Mouse (Mus musculus) hindbrain, postnatal 0 days (tissue): ENCODE results near the gene Speg. TPM values are rescaled to one million over a fixed set of nuclear protein-coding genes. Genes with fewer than 3 reads are reported as not detected.

Experiments used
- ATAC-seq: fragments of 200-750 bp; cut with Nextera tagmentation; 2 replicates; pipeline ENCODE4 v1.8.0; 2017; ENCODE audit warnings: mild to moderate bottlenecking, moderate TSS enrichment, moderate library complexity
- DNase-seq: peaks from one replicate; pipeline ENCODE4 v3.0.0-alpha.2; 2015; ENCODE audit warnings: low spot score
- H3K27ac ChIP-seq: fragments of 300-500 bp; sonication (generic); 2 replicates; pipeline ENCODE4 v1.5.1; 2014; ENCODE audit warnings: mild to moderate bottlenecking
- H3K27me3 ChIP-seq: fragments of 300-500 bp; sonication (generic); 2 replicates; pipeline ENCODE4 v1.6.1; 2014; ENCODE audit warnings: low read length, mixed read lengths; ENCODE audit not compliant: insufficient read depth
- H3K36me3 ChIP-seq: fragments of 300-500 bp; sonication (generic); 2 replicates; pipeline ENCODE4 v1.6.1; 2014; ENCODE audit warnings: low read length, mixed read lengths; ENCODE audit not compliant: insufficient read depth
- H3K4me1 ChIP-seq: fragments of 300-500 bp; sonication (generic); 2 replicates; pipeline ENCODE4 v1.6.1; 2014; ENCODE audit warnings: antibody characterized with exemption, low read length, mixed read lengths; ENCODE audit not compliant: insufficient read depth
- H3K4me2 ChIP-seq: fragments of 300-500 bp; sonication (generic); 2 replicates; pipeline ENCODE4 v1.6.1; 2014; ENCODE audit warnings: low read depth, mild to moderate bottlenecking, low read length, moderate library complexity, mixed read lengths
- H3K4me3 ChIP-seq: fragments of 300-500 bp; sonication (generic); 2 replicates; pipeline ENCODE4 v1.5.1; 2014; ENCODE audit warnings: low read length
- H3K9ac ChIP-seq: fragments of 300-500 bp; sonication (generic); replicated peaks from 2 replicates; pipeline ENCODE4 v1.6.1; 2014; ENCODE audit warnings: mild to moderate bottlenecking, low read length, moderate library complexity, mixed read lengths
- H3K9me3 ChIP-seq: fragments of 300-500 bp; sonication (generic); 2 replicates; pipeline ENCODE4 v1.6.1; 2016; ENCODE audit warnings: low read length, mixed read lengths
- CTCF ChIP-seq: IDR thresholded peaks from 2 replicates; pipeline ENCODE4 v1.5.1; 2016; ENCODE audit warnings: antibody characterized with exemption, control low read depth, low read depth
- whole genome bisulfite sequencing: fragments of 180-500 bp; shearing (Covaris S2); extraction: QIAGEN DNeasy Blood & Tissue Kit; methylation state at CpG from one replicate; pipeline ENCODE4 v1.1.7; 2014; 5-methylcytosine and 5-hydroxymethylcytosine counted together
- polyA plus RNA-seq: library from polyadenylated mRNA; unstranded; fragments of >200 nt; fragmentation: Nextera tagmentation; extraction: Ambion mirVana; gene quantifications from 2 replicates; pipeline ENCODE4 v1.2.1, GENCODE M21; 2015
- total RNA-seq: library from RNA; depleted of rRNA; stranded (reverse); fragments of >200 nt; gene quantifications from 2 replicates; pipeline ENCODE4 v1.2.3, GENCODE M21; 2014

The Speg gene
- total and polyA plus RNA-seq, 2 experiments from 2014 or later, result 19.9 to 50.4 TPM

DNA sequence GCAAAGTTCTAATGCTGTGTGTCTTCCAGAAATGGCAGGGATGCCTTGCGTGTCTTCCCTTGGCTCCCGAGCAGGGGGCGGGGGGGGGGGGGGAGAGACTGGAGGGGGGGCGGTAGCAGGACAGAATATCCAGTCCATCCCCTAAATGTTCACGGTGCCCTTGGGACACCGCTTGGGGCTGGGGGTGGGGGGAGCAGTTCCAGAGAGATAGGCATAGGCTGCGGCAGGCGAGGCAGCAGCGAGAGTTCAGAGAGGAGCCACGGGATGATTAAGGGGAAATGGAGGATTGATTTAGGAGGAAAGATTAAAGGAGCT lies 82.6 kb downstream of the Speg start:
- 17% methylated on average over 8 of the region's 10 CpGs for WGBS
- Histone ChIP-seq H3K9ac (no peak overlapping the region), H3K9me3 (no peaks in the 10 kb centered on the region), H3K36me3 (no peaks in the 10 kb centered on the region), H3K27me3 (0 out of 2 replicates have a peak, but pooled peaks cover 4% of the 10 kb centered on the region), H3K4me3 (no peak overlapping the region), H3K4me2 (0 out of 2 replicates have a peak overlapping the region, but pooled peaks have one; percentile 49), H3K4me1 (peaks cover 14% of the 10 kb centered on the region), H3K27ac (no peak overlapping the region)
- 0 out of 2 replicates have a peak, but pooled peaks have one; percentile 2 for ATAC-seq
- no peak for TF ChIP-seq CTCF
- no peak for DNase-seq

DNA sequence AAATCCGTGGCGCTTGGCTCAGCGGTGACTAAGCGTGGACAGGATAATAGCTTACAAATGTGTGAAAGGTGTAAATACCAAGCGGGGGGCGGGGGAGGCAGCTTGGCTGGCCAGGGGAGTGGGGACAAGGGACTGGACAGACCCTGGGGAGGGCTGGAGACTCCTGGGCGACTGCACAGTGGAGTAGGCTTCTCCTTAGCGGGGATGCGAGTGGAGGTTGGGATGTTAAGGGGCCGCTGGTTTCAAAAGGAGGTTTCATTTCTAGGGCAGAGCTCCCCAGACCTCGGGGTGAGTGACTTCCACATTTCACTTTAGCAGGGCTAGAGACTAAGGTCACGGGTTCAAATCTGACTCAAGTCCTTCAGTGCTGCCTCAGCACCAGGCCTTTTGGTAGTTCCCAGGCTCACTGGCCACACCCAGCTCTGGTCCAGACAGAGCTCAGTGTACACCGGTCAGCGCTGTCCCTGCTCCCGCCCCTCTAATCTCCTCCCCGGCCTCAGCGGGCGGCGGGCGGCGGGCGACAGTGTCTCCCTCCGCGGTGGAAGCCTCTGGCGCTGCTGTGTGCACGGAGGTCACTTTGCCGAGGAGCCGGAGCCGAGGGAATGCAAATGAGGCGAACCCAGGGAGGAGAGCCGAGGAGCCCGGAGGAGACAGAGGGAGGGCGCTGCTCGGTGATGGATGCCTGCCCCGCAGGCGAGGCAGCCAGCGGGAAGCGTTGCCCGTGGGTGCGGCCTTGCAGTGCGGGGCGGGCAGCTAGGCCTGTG lies 83.1 kb downstream of the Speg start:
- TF ChIP-seq CTCF, result no peak

DNA sequence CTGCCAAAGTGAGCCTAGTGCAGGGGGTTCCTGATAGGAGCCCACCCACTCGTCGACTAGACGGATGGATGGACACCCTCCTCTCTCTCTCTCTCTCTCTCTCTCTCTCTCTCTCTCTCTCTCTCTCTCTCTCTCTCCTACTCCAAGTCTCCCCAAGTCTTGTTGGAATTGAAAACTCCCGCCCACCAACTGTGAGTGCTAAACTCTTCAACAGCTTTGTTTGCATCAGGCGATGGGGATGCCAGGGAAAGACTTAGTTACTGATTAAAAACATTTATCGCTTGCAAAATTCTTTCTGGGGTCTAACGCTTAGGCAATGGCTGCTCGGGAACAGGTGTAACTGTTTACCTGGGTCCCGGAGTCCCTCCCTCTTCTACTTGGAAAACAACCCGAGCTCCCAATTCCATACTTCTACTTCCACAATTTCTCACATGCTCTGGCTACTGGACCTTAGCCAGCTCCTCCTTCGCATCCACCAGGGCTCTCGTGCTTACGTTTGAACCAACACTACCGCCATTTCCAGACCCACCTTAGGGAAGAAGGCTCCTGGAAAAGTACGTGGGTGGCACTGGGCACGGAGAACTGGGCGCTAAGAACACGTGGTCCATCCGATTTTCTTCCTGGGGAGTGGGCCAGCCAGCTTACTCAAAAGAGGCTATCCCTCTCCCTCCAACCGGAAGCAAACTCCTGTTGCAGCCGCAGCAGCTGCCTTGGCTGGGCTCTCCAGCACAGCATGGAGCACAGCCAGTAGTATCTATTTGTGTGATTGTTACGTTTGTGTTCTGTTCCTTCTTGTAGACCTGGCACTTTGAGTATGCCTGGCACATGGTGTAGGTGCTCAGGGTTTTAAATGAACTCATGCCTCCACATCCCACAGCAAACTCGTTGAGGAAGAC lies 83.9 kb downstream of the Speg start:
- 11% methylated on average over 23 of the region's 23 CpGs for WGBS
- H3K9me3 ChIP-seq, result no peaks in the 10 kb centered on the region
- H3K27ac ChIP-seq, result no peak overlapping the region; the same call in 1 of the 2 replicates
- peak; percentile 61 for DNase-seq
- peak overlapping the region; percentile 20 for H3K4me3 ChIP-seq
- peak overlapping the region; percentile 49 for H3K4me2 ChIP-seq
- 0 out of 2 replicates have a peak overlapping the region, but pooled peaks have one; percentile 38 for H3K9ac ChIP-seq
- no peaks in the 10 kb centered on the region for H3K36me3 ChIP-seq
- no peak for ATAC-seq
- H3K4me1 ChIP-seq, result peaks cover 14% of the 10 kb centered on the region
- 0 out of 2 replicates have a peak, but pooled peaks cover 4% of the 10 kb centered on the region for H3K27me3 ChIP-seq
- TF ChIP-seq CTCF, result no peak

More for the DNA sequence above, 83.1 kb downstream of the Speg start:
- H3K9me3 ChIP-seq, result no peaks in the 10 kb centered on the region
- ATAC-seq, result peak; percentile 48
- peaks cover 14% of the 10 kb centered on the region for H3K4me1 ChIP-seq
- H3K4me2 ChIP-seq, result peak overlapping the region; percentile 49
- 5% methylated on average over 40 of the region's 42 CpGs for WGBS
- H3K27me3 ChIP-seq, result 0 out of 2 replicates have a peak, but pooled peaks cover 4% of the 10 kb centered on the region
- peak overlapping the region; percentile 20 for H3K4me3 ChIP-seq
- H3K27ac ChIP-seq, result no peak overlapping the region; the same call in 1 of the 2 replicates
- no peaks in the 10 kb centered on the region for H3K36me3 ChIP-seq
- peak; percentile 55 for DNase-seq
- H3K9ac ChIP-seq, result 0 out of 2 replicates have a peak overlapping the region, but pooled peaks have one; percentile 38

DNA sequence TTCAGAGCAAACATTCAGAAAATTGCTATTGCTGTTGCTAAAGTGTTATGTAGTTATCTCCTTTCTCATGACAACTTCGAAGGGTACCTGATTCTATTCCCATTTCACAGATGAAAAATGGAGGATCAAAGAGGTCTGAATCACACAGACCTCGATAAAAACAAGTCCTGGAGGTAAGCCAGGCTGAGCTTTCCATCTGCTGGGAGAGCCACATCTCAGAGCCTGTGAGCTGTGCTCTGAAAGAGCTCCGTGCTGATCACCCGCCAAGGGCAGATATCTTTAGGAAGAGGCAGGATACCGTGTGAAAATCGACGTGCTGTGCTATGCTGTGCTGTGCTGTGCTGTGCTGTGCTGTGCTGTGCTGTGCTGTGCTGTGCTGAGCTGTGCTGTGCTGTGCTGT lies 85.2 kb downstream of the Speg start:
- 59% methylated on average over 7 of the region's 7 CpGs for WGBS
- 0 out of 2 replicates have a peak, but pooled peaks cover 4% of the 10 kb centered on the region for H3K27me3 ChIP-seq
- no peak overlapping the region for H3K4me3 ChIP-seq
- H3K9ac ChIP-seq, result no peak overlapping the region
- no peaks in the 10 kb centered on the region for H3K36me3 ChIP-seq
- DNase-seq (no peak), ATAC-seq (no peak)
- H3K27ac ChIP-seq, result no peak overlapping the region
- peaks cover 14% of the 10 kb centered on the region for H3K4me1 ChIP-seq
- TF ChIP-seq CTCF, result no peak
- no peak overlapping the region for H3K4me2 ChIP-seq
- no peaks in the 10 kb centered on the region for H3K9me3 ChIP-seq

DNA sequence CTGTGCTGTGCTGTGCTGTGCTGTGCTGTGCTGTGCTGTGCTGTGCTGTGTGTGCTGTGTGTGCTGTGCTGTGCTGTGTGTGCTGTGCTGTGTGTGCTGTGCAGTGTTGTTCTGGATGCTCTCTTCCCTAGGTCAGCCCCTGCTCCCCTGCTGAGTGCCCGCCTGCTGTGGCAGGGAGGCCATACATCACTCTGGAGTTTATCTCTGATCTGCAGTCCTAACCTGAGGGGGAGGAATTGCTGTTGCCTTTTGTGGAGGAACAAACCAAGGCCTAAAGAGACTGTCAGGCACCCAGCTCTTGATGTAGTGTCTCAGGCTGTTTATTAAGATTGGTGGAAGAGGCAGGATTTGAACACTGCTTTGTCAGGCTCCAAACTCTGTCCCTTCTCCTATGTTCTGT lies 87.5 kb downstream of the Speg start:
- no peaks in the 10 kb centered on the region for H3K36me3 ChIP-seq
- no peak for ATAC-seq
- no peak for TF ChIP-seq CTCF
- no peak overlapping the region for H3K4me3 ChIP-seq
- H3K4me1 ChIP-seq, result peaks cover 11% of the 10 kb centered on the region; the same call in 1 of the 2 replicates
- H3K27ac ChIP-seq, result no peak overlapping the region
- DNase-seq, result no peak
- 47% methylated on average over 1 of the region's 1 CpGs for WGBS
- no peaks in the 10 kb centered on the region for H3K9me3 ChIP-seq
- no peak overlapping the region for H3K9ac ChIP-seq
- 0 out of 2 replicates have a peak, but pooled peaks cover 4% of the 10 kb centered on the region for H3K27me3 ChIP-seq
- H3K4me2 ChIP-seq, result no peak overlapping the region

DNA sequence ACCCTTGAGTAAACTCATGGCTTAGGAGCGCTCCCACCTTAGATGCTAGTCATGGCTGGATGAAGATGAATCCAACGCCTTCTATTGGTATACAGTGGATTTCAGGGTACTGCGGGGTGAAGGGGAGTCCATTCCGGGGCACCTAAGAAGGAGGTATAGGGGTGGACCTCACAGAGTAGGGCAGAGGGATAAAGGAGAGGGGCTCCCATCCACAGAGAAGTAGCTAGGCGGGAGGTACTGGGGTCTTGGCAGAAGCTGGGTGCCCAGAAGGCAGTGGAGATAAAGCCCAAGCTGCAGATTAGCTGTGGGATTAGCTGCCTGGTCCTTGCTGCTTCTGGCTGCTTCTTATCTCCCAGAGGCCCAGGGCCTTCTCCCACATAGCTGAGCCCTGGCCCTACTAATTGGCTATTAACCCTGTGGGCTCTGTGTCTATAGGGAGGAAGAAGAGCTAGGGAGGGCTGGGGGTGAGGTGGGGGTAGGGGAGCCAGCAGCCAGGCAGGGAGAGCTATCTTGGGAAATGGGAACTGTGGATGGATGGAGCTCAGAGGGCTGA lies 88.6 kb downstream of the Speg start:
- peaks cover 5% of the 10 kb centered on the region; the same call in 1 of the 2 replicates for H3K4me1 ChIP-seq
- no peak overlapping the region for H3K4me2 ChIP-seq
- no peak overlapping the region for H3K4me3 ChIP-seq
- H3K36me3 ChIP-seq, result no peaks in the 10 kb centered on the region
- DNase-seq (no peak), ATAC-seq (0 out of 2 replicates have a peak, but pooled peaks have one; percentile 31)
- 82% methylated on average over 5 of the region's 5 CpGs for WGBS
- H3K9ac ChIP-seq, result no peak overlapping the region
- no peak for TF ChIP-seq CTCF
- 0 out of 2 replicates have a peak, but pooled peaks cover 4% of the 10 kb centered on the region for H3K27me3 ChIP-seq
- H3K27ac ChIP-seq, result no peak overlapping the region
- no peaks in the 10 kb centered on the region for H3K9me3 ChIP-seq
